Mouse (Mus musculus): ENCODE results near the gene Olfr564. TPM values are rescaled to one million over a fixed set of nuclear protein-coding genes. Genes with fewer than 3 reads are reported as not detected.

Olfr564 gene
- polyA plus RNA-seq (2014; fragmentation: Nextera tagmentation; extraction: Ambion mirVana) = not detected in 2 replicates

DNA sequence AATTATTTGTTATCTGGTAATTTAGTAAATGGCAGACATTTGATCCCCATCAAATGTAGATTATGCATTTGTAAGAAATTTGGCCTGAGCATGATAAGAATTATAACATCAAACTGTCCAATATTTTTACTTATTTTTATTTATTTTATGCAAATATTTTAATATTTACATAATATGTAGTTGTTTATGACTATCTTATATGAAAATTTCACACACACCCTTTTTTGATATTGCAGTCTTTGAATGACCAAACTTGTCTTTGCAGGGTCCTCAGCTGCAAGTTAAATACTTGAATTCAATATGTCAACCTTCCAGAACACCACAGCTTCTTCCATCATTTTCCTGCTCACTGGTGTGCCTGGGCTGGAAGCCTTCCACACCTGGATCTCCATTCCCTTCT lies at the start of gene Olfr564:
Gene Olfr564, plus strand, starts transcription at position 301 of the 400 bp plus-strand sequence.
- Histone ChIP-seq H3K27ac (replicated peaks in 1 of 2; ENCODE audit: control insufficient read depth in 1 of 2, insufficient read depth in 1 of 2, low read depth in 2 of 2, low read length in 2 of 2) (no peak within 1 kb of the TSS), H3K36me3 (ENCODE audit: control insufficient read depth, insufficient read depth, low read length) (no peaks in the 10 kb centered on the region)

GRCm38 (mm10) chr7:102759266-102759665 lies 44.0 kb upstream of the Olfr564 start, which contains the start of the genes Olfr560 and Olfr78:
Gene Olfr560, minus strand, starts transcription at chr7:102759366.
Gene Olfr78, minus strand, starts transcription at chr7:102759471.
- ATAC-seq (ENCODE audit: insufficient number of reproducible peaks, insufficient read depth, low FRiP score, low read depth) = no peak
- Histone ChIP-seq H3K36me3 (ENCODE audit: control insufficient read depth, insufficient read depth, low read length) (no peaks in the 10 kb centered on the region), H3K9me3 (ENCODE audit: control insufficient read depth, low read length) (no peaks in the 10 kb centered on the region), H3K4me1 (ENCODE audit: control insufficient read depth in 2 of 2, insufficient read depth in 2 of 2, low read length in 2 of 2) (no peaks in the 10 kb centered on the region), H3K4me2 (ENCODE audit: low read length) (no peak within 1 kb of the TSS), H3K27me3 (ENCODE audit: control insufficient read depth, insufficient read depth, low read length) (no peaks in the 10 kb centered on the region), H3K9ac (ENCODE audit: low read length) (no peak within 1 kb of the TSS), H3K27ac (replicated peaks in 1 of 2; ENCODE audit: control insufficient read depth in 1 of 2, insufficient read depth in 1 of 2, low read depth in 2 of 2, low read length in 2 of 2) (no peak within 1 kb of the TSS), H3K4me3 (ENCODE audit: control insufficient read depth in 1 of 2, insufficient read depth in 1 of 2, low read depth in 1 of 2, low read length in 2 of 2) (no peak within 1 kb of the TSS)
- WGBS = 71% methylated on average over 4 of the region's 4 CpGs

More for the DNA sequence above, at the start of gene Olfr564:
- no peak within 1 kb of the TSS for H3K4me3 ChIP-seq (ENCODE audit: control insufficient read depth in 1 of 2, insufficient read depth in 1 of 2, low read depth in 1 of 2, low read length in 2 of 2)
- H3K27me3 ChIP-seq (ENCODE audit: control insufficient read depth, insufficient read depth, low read length) = no peaks in the 10 kb centered on the region
- H3K4me2 ChIP-seq (ENCODE audit: low read length) = no peak within 1 kb of the TSS
- H3K4me1 ChIP-seq (ENCODE audit: control insufficient read depth in 2 of 2, insufficient read depth in 2 of 2, low read length in 2 of 2) = no peaks in the 10 kb centered on the region
- no peaks in the 10 kb centered on the region for H3K9me3 ChIP-seq (ENCODE audit: control insufficient read depth, low read length)
- no peak for ATAC-seq (ENCODE audit: insufficient number of reproducible peaks, insufficient read depth, low FRiP score, low read depth)
- no peak within 1 kb of the TSS for H3K9ac ChIP-seq (ENCODE audit: low read length)

GRCm38 (mm10) chr7:102770921-102771320 lies 32.4 kb upstream of the Olfr564 start, which contains the start of gene Olfr561:
Gene Olfr561, plus strand, starts transcription at chr7:102771221.
- no peaks in the 10 kb centered on the region for H3K4me1 ChIP-seq (ENCODE audit: control insufficient read depth in 2 of 2, insufficient read depth in 2 of 2, low read length in 2 of 2)
- H3K36me3 ChIP-seq (ENCODE audit: control insufficient read depth, insufficient read depth, low read length) = no peaks in the 10 kb centered on the region
- H3K27ac ChIP-seq (replicated peaks in 1 of 2; ENCODE audit: control insufficient read depth in 1 of 2, insufficient read depth in 1 of 2, low read depth in 2 of 2, low read length in 2 of 2) = no peak within 1 kb of the TSS
- H3K4me3 ChIP-seq (ENCODE audit: control insufficient read depth in 1 of 2, insufficient read depth in 1 of 2, low read depth in 1 of 2, low read length in 2 of 2) = no peak within 1 kb of the TSS
- H3K9me3 ChIP-seq (ENCODE audit: control insufficient read depth, low read length) = no peaks in the 10 kb centered on the region
- ATAC-seq (ENCODE audit: insufficient number of reproducible peaks, insufficient read depth, low FRiP score, low read depth) = no peak
- no peak within 1 kb of the TSS for H3K9ac ChIP-seq (ENCODE audit: low read length)
- WGBS = 61% methylated on average over 2 of the region's 2 CpGs
- no peaks in the 10 kb centered on the region for H3K27me3 ChIP-seq (ENCODE audit: control insufficient read depth, insufficient read depth, low read length)
- no peak within 1 kb of the TSS for H3K4me2 ChIP-seq (ENCODE audit: low read length)

Other genes with a start within 250 kb of the Olfr564 start
- gene Trim21, start 238.0 kb upstream of the Olfr564 start, polyA plus RNA-seq (2014; fragmentation: Nextera tagmentation; extraction: Ambion mirVana) = 0.57 and 0.96 TPM in 2 replicates
- not detected in 2 replicates for gene Olfr550, start 232.0 kb upstream of the Olfr564 start, polyA plus RNA-seq (2014; fragmentation: Nextera tagmentation; extraction: Ambion mirVana)
- gene Olfr551, start 211.6 kb upstream of the Olfr564 start, polyA plus RNA-seq (2014; fragmentation: Nextera tagmentation; extraction: Ambion mirVana) = not detected in 2 replicates
- not detected in 2 replicates for gene Olfr552, start 205.7 kb upstream of the Olfr564 start, polyA plus RNA-seq (2014; fragmentation: Nextera tagmentation; extraction: Ambion mirVana)
- gene Olfr553, start 185.3 kb upstream of the Olfr564 start, polyA plus RNA-seq (2014; fragmentation: Nextera tagmentation; extraction: Ambion mirVana) = not detected in 2 replicates
- gene Olfr554, start 165.0 kb upstream of the Olfr564 start, polyA plus RNA-seq (2014; fragmentation: Nextera tagmentation; extraction: Ambion mirVana) = not detected in 2 replicates
- not detected in 2 replicates for gene Olfr555, start 144.7 kb upstream of the Olfr564 start, polyA plus RNA-seq (2014; fragmentation: Nextera tagmentation; extraction: Ambion mirVana)
- gene Olfr556, start 138.6 kb upstream of the Olfr564 start, polyA plus RNA-seq (2014; fragmentation: Nextera tagmentation; extraction: Ambion mirVana) = not detected in 2 replicates
- 13.5 and 16.3 TPM in 2 replicates for gene Trim68, start 116.2 kb upstream of the Olfr564 start, polyA plus RNA-seq (2014; fragmentation: Nextera tagmentation; extraction: Ambion mirVana)
- not detected in 2 replicates for gene Olfr557, start 107.6 kb upstream of the Olfr564 start, polyA plus RNA-seq (2014; fragmentation: Nextera tagmentation; extraction: Ambion mirVana)
- gene Olfr558, start 101.3 kb upstream of the Olfr564 start, polyA plus RNA-seq (2014; fragmentation: Nextera tagmentation; extraction: Ambion mirVana) = 0.20 and 0.30 TPM in 2 replicates
- gene Olfr33, start 84.4 kb upstream of the Olfr564 start, polyA plus RNA-seq (2014; fragmentation: Nextera tagmentation; extraction: Ambion mirVana) = not detected in 2 replicates
- gene Olfr559, start 76.0 kb upstream of the Olfr564 start, polyA plus RNA-seq (2014; fragmentation: Nextera tagmentation; extraction: Ambion mirVana) = 0.12 TPM in 1 of 2 replicates, not detected in the other
- not detected in 2 replicates for gene Olfr560, start 44.1 kb upstream of the Olfr564 start, polyA plus RNA-seq (2014; fragmentation: Nextera tagmentation; extraction: Ambion mirVana)
- not detected in 2 replicates for gene Olfr78, start 44.0 kb upstream of the Olfr564 start, polyA plus RNA-seq (2014; fragmentation: Nextera tagmentation; extraction: Ambion mirVana)
- gene Olfr561, start 32.3 kb upstream of the Olfr564 start, polyA plus RNA-seq (2014; fragmentation: Nextera tagmentation; extraction: Ambion mirVana) = not detected in 2 replicates
- gene Olfr566, start 55.3 kb downstream of the Olfr564 start, polyA plus RNA-seq (2014; fragmentation: Nextera tagmentation; extraction: Ambion mirVana) = not detected in 2 replicates
- gene Olfr568, start 73.6 kb downstream of the Olfr564 start, polyA plus RNA-seq (2014; fragmentation: Nextera tagmentation; extraction: Ambion mirVana) = not detected in 2 replicates
- not detected in 2 replicates for gene Olfr569, start 87.4 kb downstream of the Olfr564 start, polyA plus RNA-seq (2014; fragmentation: Nextera tagmentation; extraction: Ambion mirVana)
- gene Olfr570, start 91.1 kb downstream of the Olfr564 start, polyA plus RNA-seq (2014; fragmentation: Nextera tagmentation; extraction: Ambion mirVana) = not detected in 2 replicates
- not detected in 2 replicates for gene Olfr571, start 114.1 kb downstream of the Olfr564 start, polyA plus RNA-seq (2014; fragmentation: Nextera tagmentation; extraction: Ambion mirVana)
- gene Olfr572, start 120.9 kb downstream of the Olfr564 start, polyA plus RNA-seq (2014; fragmentation: Nextera tagmentation; extraction: Ambion mirVana) = not detected in 2 replicates
- gene Olfr573-ps1, start 139.1 kb downstream of the Olfr564 start, polyA plus RNA-seq (2014; fragmentation: Nextera tagmentation; extraction: Ambion mirVana) = not detected in 2 replicates
- not detected in 2 replicates for gene Olfr574, start 145.0 kb downstream of the Olfr564 start, polyA plus RNA-seq (2014; fragmentation: Nextera tagmentation; extraction: Ambion mirVana)
- not detected in 2 replicates for gene Olfr575, start 155.3 kb downstream of the Olfr564 start, polyA plus RNA-seq (2014; fragmentation: Nextera tagmentation; extraction: Ambion mirVana)
- gene Olfr576, start 159.2 kb downstream of the Olfr564 start, polyA plus RNA-seq (2014; fragmentation: Nextera tagmentation; extraction: Ambion mirVana) = not detected in 2 replicates
- not detected in 2 replicates for gene Olfr577, start 172.5 kb downstream of the Olfr564 start, polyA plus RNA-seq (2014; fragmentation: Nextera tagmentation; extraction: Ambion mirVana)
- gene Olfr578, start 185.8 kb downstream of the Olfr564 start, polyA plus RNA-seq (2014; fragmentation: Nextera tagmentation; extraction: Ambion mirVana) = not detected in 2 replicates
- not detected in 2 replicates for gene Olfr582, start 234.5 kb downstream of the Olfr564 start, polyA plus RNA-seq (2014; fragmentation: Nextera tagmentation; extraction: Ambion mirVana)
- not detected in 2 replicates for gene Olfr583, start 247.8 kb downstream of the Olfr564 start, polyA plus RNA-seq (2014; fragmentation: Nextera tagmentation; extraction: Ambion mirVana)

Measured in heart, embryonic 14.5 days (tissue).